Mouse (Mus musculus): ENCODE data around the gene Rpl7l1.
"Not testable (repeated sequence)": the region's sequence is repeated elsewhere in the genome, so short reads cannot be mapped to it uniquely, and the experiment has no call there.

The Rpl7l1 gene

GRCm38 (mm10) chr17:46782341-46783221 is at the start of gene Rpl7l1:
Rpl7l1 (minus strand) TSS chr17:46782672.
- peak; percentile 96 for DNase-seq (ENCODE audit: low read depth)

- DNase-seq (ENCODE audit: low read depth) = no peak
Measured at GRCm38 (mm10) chr17:46829856-46830535, 47.5 kb upstream of the Rpl7l1 start.

GRCm38 (mm10) chr17:46828935-46829334 is 46.5 kb upstream of the Rpl7l1 start:
- DNase-seq (ENCODE audit: low read depth) = peak; percentile 64

GRCm38 (mm10) chr17:46823091-46823490 is 40.6 kb upstream of the Rpl7l1 start:
- DNase-seq (ENCODE audit: low read depth) = no peak

- no peak for DNase-seq (ENCODE audit: low read depth)
Measured at GRCm38 (mm10) chr17:46820628-46821027, 38.2 kb upstream of the Rpl7l1 start.

- no peak for DNase-seq (ENCODE audit: low read depth)
Measured at GRCm38 (mm10) chr17:46817734-46818158, 35.3 kb upstream of the Rpl7l1 start.

- DNase-seq (ENCODE audit: low read depth) = no peak
Measured at GRCm38 (mm10) chr17:46816306-46816705, 33.8 kb upstream of the Rpl7l1 start.

- DNase-seq (ENCODE audit: low read depth) = no peak
Measured at GRCm38 (mm10) chr17:46814497-46814896, 32.0 kb upstream of the Rpl7l1 start.

GRCm38 (mm10) chr17:46813637-46814036 is 31.2 kb upstream of the Rpl7l1 start:
- no peak for DNase-seq (ENCODE audit: low read depth)

- no peak for DNase-seq (ENCODE audit: low read depth)
Measured at GRCm38 (mm10) chr17:46812442-46812841, 30.0 kb upstream of the Rpl7l1 start.

- DNase-seq (ENCODE audit: low read depth) = no peak
Measured at GRCm38 (mm10) chr17:46810672-46811071, 28.2 kb upstream of the Rpl7l1 start.

- DNase-seq (ENCODE audit: low read depth) = no peak
Measured at GRCm38 (mm10) chr17:46809131-46809830, 26.8 kb upstream of the Rpl7l1 start.

- no peak for DNase-seq (ENCODE audit: low read depth)
Measured at GRCm38 (mm10) chr17:46808376-46808775, 25.9 kb upstream of the Rpl7l1 start.

- no peak for DNase-seq (ENCODE audit: low read depth)
Measured at GRCm38 (mm10) chr17:46801761-46802160, 19.3 kb upstream of the Rpl7l1 start.

GRCm38 (mm10) chr17:46799680-46800079 is 17.2 kb upstream of the Rpl7l1 start:
- DNase-seq (ENCODE audit: low read depth) = no peak

GRCm38 (mm10) chr17:46797386-46797785 is 14.9 kb upstream of the Rpl7l1 start:
- DNase-seq (ENCODE audit: low read depth) = no peak

- no peak for DNase-seq (ENCODE audit: low read depth)
Measured at GRCm38 (mm10) chr17:46796743-46797142, 14.3 kb upstream of the Rpl7l1 start.

- no peak for DNase-seq (ENCODE audit: low read depth)
Measured at GRCm38 (mm10) chr17:46792963-46793362, 10.5 kb upstream of the Rpl7l1 start.

GRCm38 (mm10) chr17:46787974-46788373 is 5.5 kb upstream of the Rpl7l1 start:
- not testable (repeated sequence) for DNase-seq (ENCODE audit: low read depth)

- no peak for DNase-seq (ENCODE audit: low read depth)
Measured at GRCm38 (mm10) chr17:46786952-46787351, 4.5 kb upstream of the Rpl7l1 start.

GRCm38 (mm10) chr17:46783222-46783565 is 722 bp upstream of the Rpl7l1 start:
- no peak for DNase-seq (ENCODE audit: low read depth)

- no peak for DNase-seq (ENCODE audit: low read depth)
Measured at GRCm38 (mm10) chr17:46781876-46782275, 596 bp downstream of the Rpl7l1 start.

- no peak for DNase-seq (ENCODE audit: low read depth)
Measured at GRCm38 (mm10) chr17:46776087-46776486, 6.4 kb downstream of the Rpl7l1 start.
